Mouse (Mus musculus): ENCODE results near the gene Idh1.

DNA sequence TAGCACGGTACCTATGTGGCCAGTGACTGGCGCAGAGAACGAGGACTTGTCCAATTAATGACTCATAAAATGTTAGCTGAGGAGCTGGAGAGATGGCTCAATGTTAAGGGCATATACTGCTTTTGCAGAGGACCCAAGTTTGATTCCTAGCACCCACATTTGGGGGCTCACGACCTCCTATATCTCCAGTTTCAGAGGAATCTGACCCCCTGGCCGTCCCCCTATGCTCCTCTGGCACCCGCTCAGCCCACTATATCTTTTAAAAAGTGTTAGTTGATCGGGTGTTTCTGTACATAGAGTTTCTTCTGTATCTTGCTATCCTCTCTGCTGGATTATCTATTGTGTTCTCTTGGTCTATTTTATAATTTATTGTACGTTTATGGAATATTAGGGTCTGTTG, 1.3 kb downstream of the Idh1 start:
- TF ChIP-seq CTCF (IDR thresholded peaks at IDR 0.05; ENCODE audit: low read depth) (no peak), EP300 (IDR thresholded peaks at IDR 0.05; ENCODE audit: low read depth) (no peak)
